Mouse (Mus musculus) limb, embryonic 14.5 days (tissue): ENCODE data around the gene Majin. TPM values are rescaled to one million over a fixed set of nuclear protein-coding genes. Genes with fewer than 3 reads are reported as not detected.
A peak's percentile ranks its signal among the peaks of the same experiment; 100 is the strongest.

ENCODE experiments used
- ATAC-seq: fragments of 200-750 bp; cut with Nextera tagmentation; 2 replicates; pipeline ENCODE4 v1.8.0; 2017; ENCODE audit warnings: low read depth, moderate number of reproducible peaks, moderate TSS enrichment; ENCODE audit not compliant: low FRiP score
- DNase-seq: peaks from one replicate; pipeline ENCODE4 v3.0.0-alpha.2; 2015; ENCODE audit warnings: low spot score
- H3K27ac ChIP-seq: fragments of 300-500 bp; sonication (generic); replicated peaks from 2 replicates; pipeline ENCODE4 v1.5.1; 2014; ENCODE audit warnings: low read depth, mild to moderate bottlenecking, low read length, moderate library complexity, mixed read lengths
- H3K27me3 ChIP-seq: fragments of 300-500 bp; sonication (generic); 2 replicates; pipeline ENCODE4 v1.6.1; 2014; ENCODE audit warnings: low read length, mixed read lengths; ENCODE audit not compliant: control insufficient read depth, insufficient read depth
- H3K36me3 ChIP-seq: fragments of 300-500 bp; sonication (generic); 2 replicates; pipeline ENCODE4 v1.6.1; 2014; ENCODE audit warnings: mild to moderate bottlenecking, low read length, moderate library complexity, mixed read lengths; ENCODE audit not compliant: control insufficient read depth, insufficient read depth
- H3K4me1 ChIP-seq: fragments of 300-500 bp; sonication (generic); 2 replicates; pipeline ENCODE4 v1.6.1; 2014; ENCODE audit warnings: antibody characterized with exemption, low read length, mixed read lengths; ENCODE audit not compliant: control insufficient read depth, insufficient read depth
- H3K4me2 ChIP-seq: fragments of 300-500 bp; sonication (generic); replicated peaks from 2 replicates; pipeline ENCODE4 v1.6.1; 2014; ENCODE audit warnings: low read depth, mild to moderate bottlenecking, low read length, moderate library complexity; ENCODE audit not compliant: severe bottlenecking
- H3K4me3 ChIP-seq: fragments of 300-500 bp; sonication (generic); replicated peaks from 2 replicates; pipeline ENCODE4 v1.5.1; 2014; ENCODE audit warnings: low read length
- H3K9ac ChIP-seq: fragments of 300-500 bp; sonication (generic); 2 replicates; pipeline ENCODE4 v1.6.1; 2014; ENCODE audit warnings: mild to moderate bottlenecking, low read depth, low read length, moderate library complexity; ENCODE audit not compliant: severe bottlenecking
- H3K9me3 ChIP-seq: fragments of 300-500 bp; sonication (generic); 2 replicates; pipeline ENCODE4 v1.6.1; 2016; ENCODE audit warnings: low read length; ENCODE audit not compliant: control insufficient read depth
- POLR2A ChIP-seq: fragments of 200-500 bp; IDR thresholded peaks from 2 replicates; pipeline ENCODE4 v1.8.0; 2012; ENCODE audit warnings: inconsistent platforms, mild to moderate bottlenecking, moderate library complexity, borderline replicate concordance; ENCODE audit not compliant: insufficient read depth, insufficient read length; ENCODE audit errors: extremely low read depth
- WGBS: fragments of 180-500 bp; shearing (Covaris S2); extraction: QIAGEN DNeasy Blood & Tissue Kit; methylation state at CpG from one replicate; pipeline ENCODE4 v1.1.7; 2014; 5-methylcytosine and 5-hydroxymethylcytosine counted together
- polyA plus RNA-seq, 2 experiments: library from polyadenylated mRNA; depleted of rRNA in 1 of 2; stranded (reverse) in 1 of 2; unstranded in 1 of 2; fragments of >200 nt; fragmentation: Nextera tagmentation in 1 of 2; extraction: Ambion mirVana in 1 of 2; gene quantifications; 2 replicates each; pipeline versions ENCODE4 v1.2.1 to v1.2.3; 2012 to 2014

Gene Majin
- polyA plus RNA-seq (2012; rRNA removed) (0.05 and 0.09 TPM in 2 replicates), polyA plus RNA-seq (2014; fragmentation: Nextera tagmentation; extraction: Ambion mirVana) (not detected in 2 replicates)

DNA sequence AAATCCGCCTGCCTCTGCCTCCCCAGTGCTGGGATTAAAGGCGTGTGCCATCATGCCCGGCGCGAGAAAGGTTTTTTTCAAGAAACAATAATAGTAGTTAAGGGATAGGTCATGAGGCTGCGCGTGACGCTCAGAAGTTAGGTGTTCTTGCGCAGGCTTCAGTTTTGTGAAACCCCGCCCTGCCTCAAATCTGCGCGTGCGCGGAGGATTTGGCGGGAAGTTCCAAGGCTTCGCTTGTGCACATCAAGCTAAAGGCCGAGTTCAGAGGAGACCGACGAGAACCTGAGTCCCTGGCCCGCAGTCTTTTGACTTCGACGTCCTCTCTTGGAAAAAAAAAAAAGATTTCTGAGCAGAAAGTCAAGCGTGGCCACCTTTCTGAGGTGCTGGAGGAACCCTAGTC lies at the start of gene Majin:
TSS of gene Majin (plus strand) at position 258 of the 400 bp plus-strand sequence.
- Histone ChIP-seq H3K4me2 (no peak within 1 kb of the TSS), H3K27me3 (no peaks in the 10 kb centered on the region), H3K27ac (no peak within 1 kb of the TSS), H3K36me3 (no peaks in the 10 kb centered on the region), H3K4me3 (no peak within 1 kb of the TSS), H3K4me1 (no peaks in the 10 kb centered on the region), H3K9me3 (no peaks in the 10 kb centered on the region), H3K9ac (no peak within 1 kb of the TSS)
- 84% methylated on average over 23 of the region's 23 CpGs for WGBS
- no peak for ATAC-seq
- no peak for TF ChIP-seq POLR2A
- DNase-seq, result no peak

DNA sequence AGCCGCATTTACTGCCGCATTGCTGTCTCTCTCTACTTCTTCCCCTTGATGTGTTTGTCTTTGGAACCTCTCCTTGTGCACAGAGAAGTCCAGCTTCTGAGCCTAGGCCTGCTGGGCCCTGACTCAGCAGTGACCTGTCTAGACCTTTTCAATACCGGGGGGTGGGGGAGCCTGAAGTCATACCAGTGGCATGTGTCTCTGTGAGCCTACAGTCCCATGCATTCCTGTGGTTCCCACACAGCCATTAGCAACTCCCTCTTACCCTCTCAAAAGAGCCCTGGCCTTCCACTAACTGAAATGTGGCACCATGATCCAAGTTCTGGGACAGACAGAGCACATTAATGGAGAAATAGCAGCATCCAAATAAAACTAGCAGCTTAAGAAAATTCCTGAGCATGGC lies 47.8 kb upstream of the Majin start:
- no peak for DNase-seq
- H3K36me3 ChIP-seq, result peaks cover 24% of the 10 kb centered on the region
- 87% methylated on average over 3 of the region's 3 CpGs for WGBS
- no peak overlapping the region for H3K9ac ChIP-seq
- H3K27me3 ChIP-seq, result no peaks in the 10 kb centered on the region
- no peak overlapping the region for H3K4me2 ChIP-seq
- peaks cover 9% of the 10 kb centered on the region for H3K4me1 ChIP-seq
- no peak for ATAC-seq
- no peak overlapping the region for H3K4me3 ChIP-seq
- H3K9me3 ChIP-seq, result no peaks in the 10 kb centered on the region
- no peak overlapping the region for H3K27ac ChIP-seq
- TF ChIP-seq POLR2A, result no peak

DNA sequence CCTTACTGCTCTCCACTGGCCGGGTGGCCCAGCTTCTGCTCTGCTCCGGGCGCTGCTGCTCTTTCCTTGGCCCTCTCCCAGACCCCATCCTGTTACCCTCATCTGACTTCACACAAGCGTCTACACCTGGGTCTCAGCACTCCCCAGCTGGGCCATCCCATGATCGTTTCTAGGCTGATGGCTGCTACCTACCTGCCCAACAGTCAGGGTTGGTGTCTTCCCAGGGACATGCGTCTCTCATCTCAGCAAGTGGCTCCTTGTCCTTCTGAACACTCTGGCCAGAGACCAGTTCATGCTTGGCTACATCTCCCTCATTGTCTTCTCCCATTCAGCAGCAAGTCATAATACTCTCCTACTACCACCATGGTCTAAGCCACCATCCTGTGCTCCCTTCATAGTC lies 44.5 kb upstream of the Majin start:
- no peak for TF ChIP-seq POLR2A
- WGBS, result 91% methylated on average over 6 of the region's 6 CpGs
- no peak for ATAC-seq

DNA sequence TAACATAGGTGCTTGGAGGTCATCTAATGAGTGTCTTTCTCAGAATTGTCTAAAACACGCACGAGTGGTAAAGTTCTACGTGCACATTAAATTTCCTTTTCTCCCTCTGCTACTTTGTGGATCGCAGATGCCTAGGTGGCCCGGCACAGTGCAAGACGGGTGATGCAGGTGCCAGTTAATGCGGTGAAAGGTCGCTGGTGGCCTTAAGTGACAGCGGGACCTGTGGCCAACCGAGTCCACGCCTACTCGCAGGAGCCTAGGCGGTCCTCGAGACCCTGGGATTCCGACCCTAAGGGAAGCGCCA lies 43.9 kb upstream of the Majin start:
- Histone ChIP-seq H3K36me3 (peaks cover 13% of the 10 kb centered on the region), H3K9me3 (no peaks in the 10 kb centered on the region; the same call in 1 of the 2 replicates), H3K27ac (peak overlapping the region; percentile 97), H3K9ac (peak overlapping the region; percentile 87), H3K27me3 (no peaks in the 10 kb centered on the region), H3K4me3 (peak overlapping the region; percentile 69), H3K4me2 (peak overlapping the region; percentile 86), H3K4me1 (peaks cover 9% of the 10 kb centered on the region)
- 4% methylated on average over 16 of the region's 16 CpGs for WGBS
- ATAC-seq (no peak), DNase-seq (no peak)
- TF ChIP-seq POLR2A, result no peak

More for the DNA sequence above, 44.5 kb upstream of the Majin start:
- H3K27ac ChIP-seq, result no peak overlapping the region
- H3K27me3 ChIP-seq, result no peaks in the 10 kb centered on the region
- peak overlapping the region; percentile 86 for H3K4me2 ChIP-seq
- H3K9ac ChIP-seq, result peak overlapping the region; percentile 87
- DNase-seq, result no peak
- peaks cover 20% of the 10 kb centered on the region for H3K36me3 ChIP-seq
- H3K4me3 ChIP-seq, result peak overlapping the region; percentile 69
- peaks cover 9% of the 10 kb centered on the region for H3K4me1 ChIP-seq
- no peaks in the 10 kb centered on the region; the same call in 1 of the 2 replicates for H3K9me3 ChIP-seq

DNA sequence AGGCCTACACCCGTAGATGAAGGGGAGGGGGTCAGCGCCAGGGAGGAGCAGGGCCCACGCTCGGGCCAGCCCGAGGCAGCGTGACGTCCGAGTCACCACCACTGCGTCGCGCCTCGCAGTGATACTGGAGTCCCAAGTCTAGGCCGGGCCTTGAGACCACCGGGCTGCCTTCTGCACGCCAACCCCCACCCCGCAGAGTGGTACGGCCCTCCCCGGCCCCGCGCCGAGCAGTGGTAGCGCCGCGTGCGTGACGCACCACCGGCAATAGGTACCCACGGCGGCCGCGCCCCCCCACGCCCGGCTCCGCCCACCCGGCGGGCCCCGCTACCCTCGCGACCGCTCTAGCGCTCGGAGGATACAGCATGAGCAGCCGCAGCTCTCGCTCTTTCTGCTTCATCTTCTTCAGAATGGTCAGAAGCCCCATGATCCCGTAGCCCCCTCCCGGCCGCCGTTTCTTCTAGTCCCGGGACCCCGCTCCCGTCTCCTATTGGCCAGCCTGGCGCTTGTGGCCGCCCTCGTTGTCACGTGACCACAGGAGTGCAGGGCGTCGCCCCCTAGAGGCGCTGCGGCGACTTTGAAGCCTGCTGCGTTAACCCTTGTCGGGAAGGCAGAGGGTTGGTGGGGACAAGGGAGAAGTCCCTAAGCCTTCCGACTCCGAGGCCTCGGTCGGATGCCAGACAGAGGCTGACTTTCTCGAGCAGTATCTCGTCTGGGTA lies 43.4 kb upstream of the Majin start, which contains the start of gene Batf2:
TSS of gene Batf2 (plus strand) at position 306 of the 716 bp plus-strand sequence.
- Histone ChIP-seq H3K36me3 (peaks cover 8% of the 10 kb centered on the region; the same call in 1 of the 2 replicates), H3K4me3 (peak within 1 kb of the TSS; percentile 69), H3K27ac (peak within 1 kb of the TSS; percentile 97), H3K9ac (peak within 1 kb of the TSS; percentile 87), H3K4me1 (peaks cover 9% of the 10 kb centered on the region), H3K27me3 (no peaks in the 10 kb centered on the region), H3K4me2 (peak within 1 kb of the TSS; percentile 86), H3K9me3 (no peaks in the 10 kb centered on the region; the same call in 1 of the 2 replicates)
- peak; percentile 98 for DNase-seq
- ATAC-seq, result peak; percentile 94
- peak; percentile 27; the same call in 1 of the 2 replicates for TF ChIP-seq POLR2A
- WGBS, result 1% methylated on average over 49 of the region's 68 CpGs

DNA sequence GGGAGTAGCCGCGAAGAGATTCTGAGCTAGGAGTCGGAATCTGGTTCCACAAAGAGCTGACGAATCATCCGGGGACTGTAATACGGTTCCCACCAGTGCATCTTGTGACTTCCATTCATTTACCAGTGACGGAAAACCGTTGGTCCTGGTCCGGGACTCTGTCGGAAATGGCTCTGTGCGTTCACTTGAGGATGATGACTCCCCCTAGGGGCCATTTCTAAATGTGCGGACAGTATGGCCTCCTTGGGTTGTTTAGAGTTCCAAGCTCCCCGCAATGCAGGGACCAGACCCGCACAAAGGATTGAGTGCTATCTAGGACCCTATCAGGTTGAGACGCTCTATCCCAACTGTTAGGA lies 42.8 kb upstream of the Majin start, which contains the start of gene Arl2:
TSS of gene Arl2 (minus strand) at position 155 of the 356 bp plus-strand sequence.
- Histone ChIP-seq H3K27me3 (no peaks in the 10 kb centered on the region), H3K27ac (peak within 1 kb of the TSS; percentile 97), H3K4me3 (peak within 1 kb of the TSS; percentile 69), H3K4me1 (peaks cover 9% of the 10 kb centered on the region), H3K4me2 (peak within 1 kb of the TSS; percentile 86), H3K9me3 (no peaks in the 10 kb centered on the region; the same call in 1 of the 2 replicates), H3K36me3 (0 out of 2 replicates have a peak, but pooled peaks cover 5% of the 10 kb centered on the region), H3K9ac (peak within 1 kb of the TSS; percentile 87)
- no peak for TF ChIP-seq POLR2A
- DNase-seq (peak; percentile 85), ATAC-seq (peak; percentile 74)
- under 1% methylated on average over 15 of the region's 15 CpGs for WGBS
